Mouse (Mus musculus): Measurements from ENCODE around the gene Rhobtb3.

DNA sequence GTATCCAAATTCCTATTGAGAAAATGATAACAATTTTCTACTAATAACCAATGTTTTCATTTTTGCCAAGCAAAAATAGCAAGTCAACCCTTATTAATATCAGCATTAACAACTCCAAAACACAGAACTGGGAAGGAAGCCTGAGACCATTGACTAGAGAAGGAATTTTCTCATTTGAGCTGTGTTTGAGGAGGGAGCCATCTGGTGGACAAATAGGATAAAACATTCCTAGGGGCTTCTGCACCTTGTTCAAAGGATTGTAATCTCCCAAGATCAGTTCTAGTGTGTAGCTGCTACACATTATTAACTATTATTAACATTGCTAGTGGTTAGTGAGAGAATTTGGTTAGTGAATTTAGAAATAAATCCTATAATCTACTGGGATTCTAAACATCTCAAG lies 65.8 kb downstream of the Rhobtb3 start:
- peak; percentile 71 for TF ChIP-seq CTCF (IDR thresholded peaks at IDR 0.05; ENCODE audit: low read depth)
- TF ChIP-seq EP300 (IDR thresholded peaks at IDR 0.05; ENCODE audit: low read depth) = no peak

All from liver, embryonic 14.5 days (tissue).